Mouse (Mus musculus): ENCODE measurements around the gene Cpxm1.
"Not testable (repeated sequence)": the region's sequence is repeated elsewhere in the genome, so short reads cannot be mapped to it uniquely, and the experiment has no call there.

The Cpxm1 gene

DNA sequence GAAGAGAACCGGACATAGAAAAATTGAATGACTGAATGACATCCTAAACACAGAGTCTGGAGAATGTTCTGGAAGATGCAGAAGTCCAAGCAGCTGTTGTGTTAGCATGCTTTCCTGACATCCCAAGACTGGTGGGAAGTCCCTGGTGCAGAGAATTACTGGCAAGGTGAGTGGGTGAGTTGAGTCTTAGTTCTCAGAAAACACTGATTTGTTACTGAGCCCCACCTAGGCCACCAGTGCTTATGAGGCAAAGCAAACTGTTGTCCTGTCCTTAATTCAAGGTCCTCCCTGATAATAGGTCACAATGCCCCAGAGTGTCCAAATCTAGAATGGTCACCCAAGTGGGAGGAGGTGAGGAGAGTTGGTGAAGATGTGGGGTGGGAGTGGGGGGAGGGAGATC is 7.6 kb upstream of the Cpxm1 start, which contains the start of the genes Gm28372 and 1700020A23Rik:
Gene Gm28372, plus strand, starts transcription at position 301 of the 400 bp plus-strand sequence.
Gene 1700020A23Rik, plus strand, starts transcription at position 321 of the 400 bp plus-strand sequence.
- DNase-seq (ENCODE audit: extremely low read depth, low read depth, low spot score), result no peak

DNA sequence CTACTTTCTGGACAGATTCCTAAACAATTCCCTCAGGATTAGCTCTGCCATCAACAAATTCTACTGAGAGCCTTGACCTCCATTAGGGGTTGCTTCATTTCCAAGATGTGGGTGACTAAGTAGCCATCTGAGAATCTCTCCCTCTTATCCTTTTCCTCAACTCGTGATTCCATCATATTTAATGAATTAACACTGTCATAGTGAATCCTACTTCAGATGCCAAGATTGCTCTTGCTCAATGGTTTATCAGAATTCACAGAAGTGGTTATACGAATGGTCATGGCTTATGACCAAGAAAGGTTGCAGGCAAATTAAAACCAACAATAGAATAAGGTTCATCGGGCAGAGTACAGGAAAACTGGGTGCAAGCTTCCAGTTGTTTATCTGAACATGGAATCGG is 4.5 kb upstream of the Cpxm1 start:
- no peak for DNase-seq (ENCODE audit: extremely low read depth, low read depth, low spot score)

DNA sequence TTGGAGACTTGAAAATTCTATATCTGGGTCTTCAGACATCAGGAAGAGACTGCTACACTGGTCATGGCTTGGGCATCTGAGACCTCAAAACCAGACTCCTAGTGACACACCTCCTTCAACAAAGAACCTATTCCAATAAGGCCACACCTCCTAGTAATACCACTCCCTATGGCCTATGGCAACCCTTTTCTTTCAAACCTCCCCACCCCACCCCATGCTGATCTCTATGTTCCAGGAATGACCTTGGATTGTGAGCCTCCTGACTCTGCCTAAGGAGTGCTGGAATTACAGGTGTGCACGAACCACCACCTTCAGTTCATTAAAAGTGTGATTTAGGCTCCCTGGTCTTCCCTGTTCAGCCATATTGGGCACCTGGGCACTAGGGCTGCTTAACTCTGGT is 2.7 kb upstream of the Cpxm1 start:
- no peak for DNase-seq (ENCODE audit: extremely low read depth, low read depth, low spot score)

DNA sequence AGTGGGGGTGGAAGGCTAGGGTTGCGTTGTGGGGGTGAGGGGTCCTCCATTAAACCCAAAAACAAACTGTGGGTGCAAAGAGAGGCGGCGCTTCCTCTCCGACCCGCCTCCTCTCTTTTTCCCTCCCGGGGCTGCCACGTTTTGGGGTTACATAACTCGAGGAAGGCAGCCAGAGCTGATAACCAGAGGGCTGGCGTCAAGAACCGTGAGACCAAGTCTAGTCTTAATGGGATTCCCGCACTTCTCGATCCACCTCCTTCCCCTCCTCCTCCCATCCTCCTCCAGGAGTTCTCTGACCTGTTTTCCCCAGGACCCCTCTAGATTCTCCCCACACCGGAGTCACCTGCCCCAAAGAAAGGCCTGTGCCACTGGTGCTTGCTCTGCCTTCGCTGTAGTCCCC is 717 bp upstream of the Cpxm1 start:
- DNase-seq (ENCODE audit: extremely low read depth, low read depth, low spot score), result no peak

DNA sequence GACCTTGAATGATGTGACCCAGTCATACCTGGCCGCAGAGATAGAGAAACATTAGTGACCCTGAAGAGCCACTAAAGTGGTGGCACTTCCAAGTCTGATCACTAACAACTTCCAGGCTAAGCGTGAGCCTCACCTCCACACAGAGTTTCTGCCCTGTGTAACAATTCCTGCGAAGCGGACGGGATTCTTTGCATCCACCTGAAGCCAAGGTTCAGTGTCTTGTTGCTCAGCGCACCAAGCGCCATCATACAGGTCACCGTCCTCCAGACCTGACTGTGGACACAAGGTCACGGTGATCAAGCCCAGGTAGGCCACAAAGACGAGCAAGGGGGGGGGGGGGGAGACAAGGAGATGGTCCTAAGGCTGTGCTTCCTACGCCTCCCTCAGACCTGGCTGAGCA is 1.7 kb downstream of the Cpxm1 start:
- DNase-seq (ENCODE audit: extremely low read depth, low read depth, low spot score), result no peak

DNA sequence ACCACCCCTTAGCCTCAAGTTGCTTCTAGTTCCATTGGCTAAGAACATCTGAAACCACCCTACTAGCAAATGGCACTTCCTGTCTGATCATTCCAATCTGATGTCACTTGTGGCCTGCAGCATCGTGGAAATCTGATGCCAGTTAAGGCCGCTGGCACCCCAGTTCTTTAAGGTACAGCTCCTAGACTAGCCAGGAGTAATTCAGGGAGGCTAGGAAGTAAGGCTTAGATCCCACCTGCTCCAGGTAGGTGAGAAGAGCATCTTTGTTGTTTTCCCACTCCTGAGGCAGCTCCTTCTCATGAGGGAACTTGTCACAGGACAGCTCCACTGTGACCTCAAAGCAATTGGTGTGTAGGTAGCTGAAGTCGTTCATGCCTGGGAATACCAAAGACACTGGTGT is 4.5 kb downstream of the Cpxm1 start:
- DNase-seq (ENCODE audit: extremely low read depth, low read depth, low spot score), result no peak

DNA sequence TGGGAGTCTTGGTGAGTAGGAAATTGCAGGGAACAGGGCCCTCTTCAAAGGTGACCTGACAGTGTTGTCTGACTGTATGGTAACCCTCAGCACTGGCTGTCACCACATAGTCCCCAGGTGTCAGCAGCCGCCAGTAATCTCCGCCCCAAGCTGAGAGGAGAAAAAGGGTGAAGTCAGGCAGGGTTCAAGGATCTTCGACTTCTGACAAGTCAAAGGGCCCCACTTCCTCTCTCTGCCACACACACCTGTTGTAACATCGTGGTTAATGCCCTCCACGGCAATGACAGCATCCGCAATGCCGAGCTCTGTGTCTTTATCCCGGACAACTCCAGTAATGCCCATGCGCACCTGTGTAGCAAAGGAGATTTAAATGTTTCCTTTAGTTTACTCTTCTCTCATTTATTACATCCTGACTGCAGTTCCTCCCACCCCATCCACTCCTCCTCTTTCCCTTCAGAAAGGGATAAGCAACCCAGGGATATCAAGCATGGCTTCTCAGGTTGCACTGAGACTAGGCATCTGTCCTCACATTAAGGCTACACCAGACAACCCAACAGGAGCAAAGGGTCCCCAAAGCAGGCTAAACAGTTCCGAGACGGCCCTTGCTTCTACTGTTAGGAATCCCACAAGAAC is 6.3 kb downstream of the Cpxm1 start:
- DNase-seq (ENCODE audit: extremely low read depth, low read depth, low spot score), result no peak

DNA sequence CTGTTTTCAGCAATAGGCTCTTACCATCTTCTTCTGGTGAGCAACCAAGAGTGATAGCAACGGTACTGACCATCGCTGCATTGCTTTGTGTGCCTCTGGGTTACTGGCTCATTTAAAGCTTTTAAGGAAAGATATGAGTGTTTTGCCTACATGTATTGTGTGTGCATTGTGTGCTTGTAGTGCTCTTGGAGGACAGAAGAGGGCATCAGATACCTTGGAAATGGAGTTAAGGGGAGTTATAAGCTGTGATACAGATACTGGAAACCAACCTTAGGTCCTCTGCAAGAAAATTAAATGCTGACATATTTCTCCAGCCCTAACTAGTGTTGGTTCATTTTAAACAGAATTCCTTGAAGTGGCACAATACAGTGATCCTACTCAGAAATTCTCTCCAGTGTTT is 8.6 kb downstream of the Cpxm1 start:
- no peak for DNase-seq (ENCODE audit: extremely low read depth, low read depth, low spot score)

DNA sequence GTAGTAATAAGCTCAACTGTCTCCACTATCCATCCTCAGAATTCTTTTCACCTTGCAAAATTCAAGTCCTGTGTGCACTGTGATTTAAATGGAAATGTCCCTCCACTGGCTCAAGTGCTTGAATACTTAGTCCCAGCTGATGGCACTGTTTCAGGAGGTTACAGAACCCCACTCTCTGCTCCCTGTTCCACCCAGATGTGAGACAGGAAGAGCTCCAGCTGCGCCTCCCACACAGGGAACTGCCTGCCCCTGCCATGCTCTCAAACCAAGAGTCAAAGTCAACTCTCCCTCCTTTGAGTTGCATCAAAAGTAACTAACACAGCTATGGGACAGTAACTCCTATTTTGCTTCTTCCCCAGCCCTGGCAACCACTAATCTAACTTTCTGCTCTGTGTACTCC is 11.2 kb downstream of the Cpxm1 start:
- DNase-seq (ENCODE audit: extremely low read depth, low read depth, low spot score), result no peak

DNA sequence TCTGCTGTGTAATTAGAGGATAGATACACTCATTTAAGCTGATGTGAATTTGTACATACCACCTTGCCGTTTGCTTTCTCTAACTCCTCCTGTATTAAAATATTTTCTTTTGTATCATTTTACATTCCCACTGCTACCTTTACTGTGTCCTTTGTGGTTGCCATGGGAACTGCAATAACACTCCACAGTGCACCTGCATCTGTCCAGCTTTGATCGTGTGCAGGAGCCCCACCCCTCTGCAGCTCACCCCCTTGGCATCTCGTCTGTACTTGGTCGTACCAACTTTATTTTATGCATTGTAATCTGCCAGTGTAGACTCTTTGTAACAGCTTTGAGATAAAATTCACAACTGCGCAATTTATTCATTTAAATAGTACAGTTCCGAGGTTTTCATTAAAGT is 13.5 kb downstream of the Cpxm1 start:
- no peak for DNase-seq (ENCODE audit: extremely low read depth, low read depth, low spot score)

DNA sequence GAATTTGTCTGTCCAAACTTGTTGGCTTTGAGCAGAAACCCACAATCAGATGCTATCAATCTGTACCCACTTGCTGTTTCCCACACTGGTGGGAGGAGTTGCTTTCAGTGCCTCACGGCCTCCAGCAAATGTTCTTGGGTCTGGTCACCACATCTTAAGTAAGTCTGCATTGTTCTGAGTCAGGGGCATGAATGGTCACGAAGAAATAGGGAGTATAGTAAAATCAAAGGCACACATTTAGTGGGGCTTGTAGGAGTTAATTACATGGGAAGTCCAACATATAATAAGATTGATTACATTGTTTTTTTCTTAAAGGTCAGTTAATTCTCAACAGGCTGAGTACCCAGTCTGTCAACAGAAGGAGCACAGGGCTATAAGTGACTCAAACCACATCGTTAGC is 14.2 kb downstream of the Cpxm1 start:
- no peak for DNase-seq (ENCODE audit: extremely low read depth, low read depth, low spot score)

DNA sequence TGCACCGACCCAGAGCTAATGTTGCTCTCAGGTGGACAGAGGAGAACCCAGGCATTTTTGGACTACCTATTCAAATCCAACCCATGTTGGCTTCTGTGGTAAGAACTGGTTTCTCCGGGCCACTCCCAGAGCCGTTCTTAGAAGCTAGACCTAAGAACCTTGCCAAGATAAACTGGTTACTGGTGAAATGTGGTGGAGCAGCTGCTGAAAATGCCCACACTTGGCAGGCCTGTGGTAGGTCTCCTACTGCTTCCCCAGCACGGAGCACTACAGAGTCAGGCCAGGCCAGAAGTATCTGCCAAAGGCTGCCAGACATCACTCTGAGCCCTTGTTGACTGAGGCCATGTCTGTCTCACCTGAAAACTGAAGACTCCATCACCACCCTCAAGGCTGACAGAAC is 22.4 kb downstream of the Cpxm1 start:
- peak; percentile 61 for DNase-seq (ENCODE audit: extremely low read depth, low read depth, low spot score)

DNA sequence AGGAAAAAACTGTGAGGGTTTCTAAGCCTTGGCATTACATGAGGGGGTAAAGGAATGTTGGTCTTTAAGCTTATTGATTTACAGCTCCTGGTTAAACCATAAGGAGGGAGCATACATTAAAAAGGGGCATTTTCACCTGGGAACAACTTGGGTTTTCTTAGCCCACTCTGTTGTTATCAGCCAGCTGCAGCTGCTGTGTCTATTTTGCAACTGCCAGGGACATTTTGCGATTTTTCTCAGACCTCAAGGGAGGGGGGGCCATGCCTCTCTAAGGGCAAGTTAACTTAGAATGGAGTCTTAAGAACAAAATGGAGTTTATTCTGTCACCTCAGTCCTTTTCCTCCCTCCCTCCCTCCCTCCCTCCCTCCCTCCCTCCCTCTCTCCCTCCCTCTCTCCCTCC is 24.3 kb downstream of the Cpxm1 start:
- DNase-seq (ENCODE audit: extremely low read depth, low read depth, low spot score), result not testable (repeated sequence)

DNA sequence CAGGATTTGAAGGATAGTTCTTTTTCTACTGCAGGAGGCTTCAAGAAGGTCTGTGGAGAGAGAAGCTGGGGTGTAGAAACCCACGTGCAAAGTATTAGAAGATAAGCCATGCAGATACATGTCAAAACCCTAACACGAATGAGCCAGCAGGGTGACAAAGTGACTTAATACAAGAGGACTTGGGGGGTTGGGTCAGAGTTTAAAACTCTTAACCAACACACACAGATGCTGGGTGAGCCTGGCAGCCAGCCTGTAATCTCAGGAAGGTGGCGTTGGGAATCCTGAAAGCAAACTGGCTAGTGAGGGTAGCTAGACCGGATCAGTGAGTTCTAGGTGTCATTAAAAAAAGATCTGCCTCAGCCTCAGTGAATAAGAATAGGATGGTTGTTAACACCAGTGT is 30.0 kb downstream of the Cpxm1 start:
- DNase-seq (ENCODE audit: extremely low read depth, low read depth, low spot score), result peak; percentile 76

DNA sequence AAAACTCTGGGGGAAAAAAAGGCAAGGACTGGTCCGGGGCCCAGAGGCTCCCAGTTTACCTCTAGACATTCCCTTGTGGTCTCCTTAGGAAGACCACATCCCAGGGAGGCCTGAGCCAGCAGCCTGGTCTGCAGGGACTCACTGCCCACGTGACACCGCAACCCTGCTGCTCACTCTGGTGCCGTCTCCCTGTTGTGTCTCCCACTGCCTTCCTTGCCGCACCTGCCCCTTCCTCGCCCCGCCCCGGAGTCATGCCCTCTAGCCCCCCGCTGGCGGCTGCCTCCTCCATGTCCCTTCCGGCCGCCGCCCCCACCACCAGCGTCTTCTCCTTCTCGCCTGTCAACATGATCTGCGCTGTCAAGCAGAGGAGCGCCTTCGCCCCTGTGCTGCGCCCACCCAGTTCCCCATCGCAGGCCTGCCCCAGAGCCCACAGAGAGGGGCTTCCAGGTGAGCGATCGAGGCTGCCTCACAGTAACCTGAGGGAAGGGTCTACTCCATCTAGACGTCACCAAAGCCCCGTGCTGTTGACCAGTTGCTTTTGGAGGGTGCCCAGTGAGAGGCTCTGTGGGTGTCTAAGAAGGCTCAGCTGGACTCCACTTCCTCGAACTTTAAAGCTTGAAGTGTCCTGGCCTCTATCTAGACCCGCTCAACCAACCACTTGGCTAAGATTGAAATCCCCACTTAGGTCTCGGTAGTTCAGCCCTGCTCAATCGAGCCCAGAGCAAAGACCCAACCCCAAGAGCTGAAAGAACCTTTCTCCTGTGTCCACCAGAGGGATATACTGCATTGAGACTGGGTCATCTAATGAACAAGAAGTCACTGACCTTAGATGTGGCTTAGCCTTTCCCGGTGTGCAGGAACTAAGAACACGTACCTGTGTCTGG is 31.9 kb downstream of the Cpxm1 start:
- no peak for DNase-seq (ENCODE audit: extremely low read depth, low read depth, low spot score)

DNA sequence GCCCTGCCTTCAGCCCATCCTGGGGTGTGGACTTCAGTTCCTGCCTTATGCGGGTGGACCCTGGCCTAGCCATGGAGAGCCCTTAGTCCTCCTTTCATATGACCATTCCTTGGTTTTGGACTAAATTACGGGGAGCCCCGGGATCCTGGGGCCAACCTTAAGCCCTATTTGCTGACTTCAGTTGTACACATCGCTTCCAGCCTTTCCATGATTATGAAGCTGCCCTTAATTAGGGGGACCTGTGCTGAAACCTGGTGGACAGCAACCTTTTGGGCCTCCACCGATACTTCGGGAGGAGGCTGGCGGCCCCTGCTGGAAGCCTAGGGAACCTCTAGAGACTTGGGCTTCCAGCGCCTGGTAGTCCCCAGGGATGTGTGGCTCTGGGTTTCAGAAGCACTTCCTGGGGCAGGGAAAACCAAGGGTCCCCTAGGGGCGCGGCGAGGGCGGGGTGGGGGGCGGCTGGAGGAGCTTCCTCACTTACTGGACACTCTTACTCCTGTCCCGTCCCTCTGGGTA is 34.8 kb downstream of the Cpxm1 start:
- no peak for DNase-seq (ENCODE audit: extremely low read depth, low read depth, low spot score)

DNA sequence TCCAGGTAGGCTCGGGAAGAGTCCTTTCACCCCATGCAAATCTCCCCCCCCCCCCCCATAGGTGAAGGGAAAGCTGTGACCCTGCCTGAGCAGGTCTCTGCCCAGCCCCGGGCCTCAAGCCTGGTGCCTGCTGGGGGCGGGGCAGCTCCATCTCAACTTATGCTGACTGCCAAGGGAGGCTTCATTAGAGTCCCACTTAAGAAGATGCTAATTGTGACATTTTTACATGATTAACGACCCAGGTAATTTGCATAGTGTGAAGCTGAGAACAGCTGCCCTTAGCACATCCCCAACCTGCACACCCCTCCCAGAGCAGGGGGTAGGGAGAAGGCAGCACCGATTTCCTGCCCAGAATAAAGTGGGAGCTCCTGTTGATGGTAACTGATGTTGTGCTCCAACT is 38.5 kb downstream of the Cpxm1 start:
- no peak for DNase-seq (ENCODE audit: extremely low read depth, low read depth, low spot score)

DNA sequence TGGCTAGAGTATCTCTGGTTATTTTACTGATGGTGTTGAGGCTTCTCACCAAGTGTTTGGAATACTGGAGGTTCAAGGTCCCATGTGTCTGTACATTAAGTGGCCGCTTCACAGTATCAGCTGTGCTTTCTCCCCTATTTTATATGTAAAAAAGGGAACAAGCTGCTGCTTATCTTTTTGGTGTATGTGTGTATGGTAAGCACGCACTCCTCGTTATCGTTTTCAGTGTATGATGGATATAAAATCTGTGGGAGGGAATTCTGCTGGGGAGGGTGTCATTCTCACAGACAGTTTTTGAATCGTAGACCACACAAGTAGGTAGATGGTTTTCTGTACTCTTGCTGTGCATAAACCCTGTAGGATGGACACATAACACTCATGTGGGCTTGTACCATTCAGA is 39.8 kb downstream of the Cpxm1 start:
- no peak for DNase-seq (ENCODE audit: extremely low read depth, low read depth, low spot score)

DNA sequence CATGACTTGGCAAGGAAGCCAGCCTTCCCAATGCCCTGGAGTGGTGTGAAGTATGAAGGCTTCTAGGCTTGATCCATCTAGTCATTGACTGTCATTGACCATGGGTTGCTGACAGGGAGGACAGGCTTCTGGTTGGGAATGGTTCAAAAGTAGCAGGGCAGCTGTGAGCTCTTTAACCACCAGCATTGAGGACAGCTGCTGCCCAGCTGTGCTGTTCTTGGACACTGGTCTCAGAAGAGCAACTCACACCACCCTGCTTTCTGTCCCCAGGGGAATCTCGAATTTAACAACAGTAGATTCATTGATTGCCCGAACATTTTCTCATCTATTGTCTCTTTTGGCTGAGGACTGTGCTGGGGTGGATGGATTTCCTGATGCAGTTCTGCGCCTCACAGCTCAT is 43.5 kb downstream of the Cpxm1 start:
- DNase-seq (ENCODE audit: extremely low read depth, low read depth, low spot score), result no peak

DNA sequence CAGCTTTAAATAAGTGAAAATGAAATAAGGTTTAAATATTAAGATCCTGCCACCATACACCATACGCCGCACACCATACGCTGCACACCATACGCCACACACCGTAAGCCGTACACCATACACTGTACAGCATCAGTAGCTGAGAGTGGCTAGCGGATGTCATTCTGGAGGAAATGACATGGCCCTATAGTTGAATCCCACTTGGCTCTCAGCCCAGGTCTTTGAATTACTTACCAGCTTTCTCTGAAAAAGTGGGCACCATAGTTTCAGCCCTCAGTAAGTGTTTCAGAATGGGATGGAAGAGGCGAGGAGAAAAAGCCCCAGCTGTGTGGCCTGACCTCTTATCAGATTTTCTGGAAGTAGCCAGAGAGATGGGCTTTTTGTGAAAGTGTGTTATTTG is 44.0 kb downstream of the Cpxm1 start:
- no peak for DNase-seq (ENCODE audit: extremely low read depth, low read depth, low spot score)

DNA sequence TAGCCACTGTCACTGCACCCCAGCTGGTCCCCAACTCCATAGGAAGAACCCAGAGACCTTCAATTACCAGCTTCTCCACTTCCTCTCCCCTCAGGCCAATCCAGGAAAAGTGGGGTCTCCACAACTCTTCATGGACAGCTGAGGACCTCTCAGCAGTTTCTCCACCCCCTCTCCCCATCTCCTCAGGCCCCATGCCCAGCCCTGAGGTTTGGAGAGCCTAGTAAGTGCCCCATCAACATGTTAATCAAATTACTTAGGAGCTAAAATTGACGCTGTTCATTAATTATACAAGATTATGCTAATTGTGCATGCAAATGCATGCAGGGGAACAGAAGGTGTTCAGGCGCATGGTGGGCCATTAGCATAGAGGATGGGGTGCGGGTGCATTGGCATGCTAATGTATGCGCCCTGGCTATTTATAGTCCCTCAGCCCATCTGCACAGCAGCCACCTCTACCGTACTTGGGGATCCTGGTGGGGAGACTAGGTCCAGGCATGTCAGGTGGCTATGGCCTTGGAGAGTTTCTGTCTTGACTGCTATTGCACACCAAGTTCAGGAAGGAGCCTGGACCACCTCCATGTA is 45.5 kb downstream of the Cpxm1 start:
- DNase-seq (ENCODE audit: extremely low read depth, low read depth, low spot score), result no peak

DNA sequence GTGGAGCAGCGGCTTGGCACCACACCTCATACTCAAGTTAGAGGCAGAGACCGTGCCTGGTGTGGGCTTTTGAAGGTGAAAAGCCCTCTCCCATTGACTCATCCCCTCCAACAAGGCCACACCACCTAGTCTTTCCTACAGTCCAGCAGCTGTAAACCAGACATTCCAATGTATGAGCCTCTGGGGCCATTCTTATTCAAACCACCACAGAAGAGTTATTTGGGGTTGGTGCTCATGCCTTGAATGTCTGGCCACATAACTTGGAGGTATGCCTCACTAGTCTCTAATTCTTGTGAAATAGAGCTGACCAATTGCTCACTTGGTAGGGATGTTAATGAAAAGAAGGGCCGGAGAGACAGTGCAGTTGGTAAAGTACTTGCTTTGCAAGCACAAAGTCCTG is 47.0 kb downstream of the Cpxm1 start:
- DNase-seq (ENCODE audit: extremely low read depth, low read depth, low spot score), result no peak

Data from fat pad, adult 2 months (tissue).